ENCODE assay signal across 13 mouse cellular contexts in genomic region chr8:10223528-10224194, GRCm38 (mm10).
A peak's percentile ranks its signal among the peaks of the same experiment; 100 is the strongest.
DNase-seq lines count a peak whose midpoint lies in the region; ATAC-seq and TF ChIP-seq lines count a peak whose summit lies in the region.
"Had no signal": no experiment of that assay in that cellular context is flagged by ENCODE, and none has a peak within 500 bp of the region (broad histone marks: within the 10 kb centered on the region; RNA-seq: fewer than 3 reads in every experiment).

No protein-coding gene starts in this region.

- TF ChIP-seq POLR2A in lung, adult 2 months (IDR thresholded peaks at IDR 0.05; ENCODE audit: borderline replicate concordance, extremely low read depth, low read depth, low read length) = no peak

- no peaks in the 10 kb centered on the region for H3K27me3 ChIP-seq in lung, embryonic 16.5 days (ENCODE audit: control insufficient read depth, insufficient read depth, low read depth, low read length)
- no peaks in the 10 kb centered on the region for H3K27me3 ChIP-seq in midbrain, embryonic 13.5 days
- H3K27me3 ChIP-seq: embryonic facial prominence, embryonic 13.5 days; heart, embryonic 15.5 days had no signal

- peak; percentile 16 for DNase-seq in embryo, embryonic 11 days
- no peak for DNase-seq in embryo, embryonic 9.5 days (ENCODE audit: extremely low spot score)
- no peak for DNase-seq in lung, adult 2 months
- DNase-seq in spleen, adult 12 weeks (ENCODE audit: low spot score) = no peak
- no peak for DNase-seq in spleen, postnatal 14 days (ENCODE audit: low spot score in 2 of 2)
- no peak for DNase-seq in urinary bladder, postnatal 14 days (ENCODE audit: low spot score)
- DNase-seq: kidney, postnatal 14 days had no signal

- H3K36me3 ChIP-seq in lung, embryonic 16.5 days (ENCODE audit: control insufficient read depth, insufficient read depth, low read length) = no peaks in the 10 kb centered on the region
- H3K36me3 ChIP-seq in midbrain, embryonic 13.5 days = no peaks in the 10 kb centered on the region
- H3K36me3 ChIP-seq: embryonic facial prominence, embryonic 13.5 days; G1E; heart, embryonic 15.5 days had no signal

- peak overlapping the region; percentile 45 for H3K27ac ChIP-seq in lung, embryonic 16.5 days (ENCODE audit: low read length)
- peak overlapping the region; percentile 51 for H3K27ac ChIP-seq in midbrain, embryonic 13.5 days
- H3K27ac ChIP-seq: embryonic facial prominence, embryonic 13.5 days; heart, embryonic 15.5 days had no signal

- H3K4me1 ChIP-seq in lung, embryonic 16.5 days (replicated peaks; ENCODE audit: control insufficient read depth, insufficient read depth, low read length) = peaks cover 10% of the 10 kb centered on the region
- H3K4me1 ChIP-seq in lung, adult 2 months (ENCODE audit: control insufficient read depth, insufficient read depth, low read length) = no peaks in the 10 kb centered on the region
- H3K4me1 ChIP-seq in midbrain, embryonic 13.5 days (replicated peaks) = peaks cover 22% of the 10 kb centered on the region
- H3K4me1 ChIP-seq: embryonic facial prominence, embryonic 13.5 days; heart, embryonic 15.5 days had no signal

- H3K9me3 ChIP-seq in lung, embryonic 16.5 days (ENCODE audit: control insufficient read depth, low read length) = no peaks in the 10 kb centered on the region
- no peaks in the 10 kb centered on the region for H3K9me3 ChIP-seq in midbrain, embryonic 13.5 days
- H3K9me3 ChIP-seq: embryonic facial prominence, embryonic 13.5 days; G1E; heart, embryonic 15.5 days had no signal

- no peak overlapping the region for H3K4me3 ChIP-seq in lung, embryonic 16.5 days (ENCODE audit: low read length)
- no peak overlapping the region for H3K4me3 ChIP-seq in lung, adult 2 months (replicated peaks; ENCODE audit: extremely low read depth, low read depth, low read length)
- no peak overlapping the region for H3K4me3 ChIP-seq in midbrain, embryonic 13.5 days (replicated peaks)
- H3K4me3 ChIP-seq: embryonic facial prominence, embryonic 13.5 days; heart, embryonic 15.5 days had no signal

- TF ChIP-seq CTCF in lung, adult 2 months (IDR thresholded peaks at IDR 0.05; ENCODE audit: insufficient read depth, low read length) = no peak

- no peak overlapping the region for H3K9ac ChIP-seq in lung, embryonic 16.5 days (ENCODE audit: low read length)
- H3K9ac ChIP-seq in midbrain, embryonic 13.5 days (replicated peaks) = no peak overlapping the region
- H3K9ac ChIP-seq: embryonic facial prominence, embryonic 13.5 days; heart, embryonic 15.5 days had no signal

- WGBS in lung, embryonic 16.5 days = 13% methylated on average over 6 of the region's 6 CpGs
- whole genome bisulfite sequencing in lung, adult 2 months = 23% methylated on average over 6 of the region's 6 CpGs
- WGBS in midbrain, embryonic 13.5 days = 24% methylated on average over 6 of the region's 6 CpGs

- ATAC-seq in lung, embryonic 16.5 days (ENCODE audit: low read depth) = peak; percentile 65
- peak; percentile 66 for ATAC-seq in midbrain, embryonic 13.5 days
- ATAC-seq: lung, postnatal 0 days had no signal

- H3K4me2 ChIP-seq in lung, embryonic 16.5 days (ENCODE audit: low read depth, low read length) = peak overlapping the region; percentile 13
- peak overlapping the region; percentile 7; the same call in 1 of the 2 replicates for H3K4me2 ChIP-seq in midbrain, embryonic 13.5 days (replicated peaks)
- H3K4me2 ChIP-seq: embryonic facial prominence, embryonic 13.5 days; heart, embryonic 15.5 days had no signal
